Mouse (Mus musculus) MEL (cell line): ENCODE results near the gene Slc25a33.

Source experiments
- CTCF ChIP-seq, 3 experiments: IDR thresholded peaks in 2 of 3; conservative IDR thresholded peaks in 1 of 3; 2 replicates each; pipeline ENCODE4 v1.5.1; 2011 to 2012; ENCODE audit warnings: low read length in 3 of 3, low read depth in 2 of 3, mild to moderate bottlenecking in 2 of 3, improper control_type of control experiment in 1 of 3, inconsistent platforms in 1 of 3, mixed read lengths in 1 of 3, moderate library complexity in 1 of 3; ENCODE audit not compliant: control insufficient read depth in 1 of 3, insufficient read depth in 1 of 3, poor library complexity in 1 of 3, severe bottlenecking in 1 of 3
- E2F4 ChIP-seq: IDR thresholded peaks from 2 replicates; pipeline ENCODE4 v1.6.1; 2011; ENCODE audit warnings: low read depth, low read length, improper control_type of control experiment, borderline replicate concordance
- EP300 ChIP-seq, 2 experiments: IDR thresholded peaks; 2 replicates each; pipeline ENCODE4 v1.6.1; 2011; ENCODE audit warnings: improper control_type of control experiment in 2 of 2, low read length in 2 of 2, low read depth in 1 of 2, mild to moderate bottlenecking in 1 of 2
- ETS1 ChIP-seq: IDR thresholded peaks from 2 replicates; pipeline ENCODE4 v1.6.1; 2012; ENCODE audit warnings: low read depth, mild to moderate bottlenecking, inconsistent platforms, low read length, improper control_type of control experiment, moderate library complexity
- MAFK ChIP-seq: IDR thresholded peaks from 2 replicates; pipeline ENCODE4 v1.6.1; 2011; ENCODE audit warnings: low read depth, mild to moderate bottlenecking, low read length, improper control_type of control experiment, borderline replicate concordance
- POLR2A ChIP-seq, 2 experiments: IDR thresholded peaks; 2 replicates each; pipeline ENCODE4 v1.6.1; 2011 to 2012; ENCODE audit warnings: low read length in 2 of 2, mild to moderate bottlenecking in 2 of 2, control low read depth in 1 of 2, improper control_type of control experiment in 1 of 2, low read depth in 1 of 2, moderate library complexity in 1 of 2; ENCODE audit not compliant: control insufficient read depth in 1 of 2, insufficient read depth in 1 of 2, poor library complexity in 1 of 2
- POLR2AphosphoS2 ChIP-seq: IDR thresholded peaks from 2 replicates; pipeline ENCODE4 v1.6.1; 2011; ENCODE audit warnings: low read length, improper control_type of control experiment
- TAL1 ChIP-seq: IDR thresholded peaks from 2 replicates; pipeline ENCODE4 v1.6.1; 2012; ENCODE audit warnings: mild to moderate bottlenecking, inconsistent platforms, low read length, moderate library complexity, mixed read lengths
- ZNF384 ChIP-seq: IDR thresholded peaks from 2 replicates; pipeline ENCODE4 v1.6.1; 2012; ENCODE audit warnings: low read depth, mild to moderate bottlenecking, inconsistent platforms, low read length, improper control_type of control experiment

- TF ChIP-seq CTCF (IDR thresholded peaks at IDR 0.05 in 2 of 3, conservative IDR thresholded peaks at IDR 0.05 in 1 of 3; ENCODE audit: control insufficient read depth in 1 of 3, insufficient read depth in 1 of 3, low read depth in 2 of 3, low read length in 3 of 3, poor library complexity in 1 of 3, severe bottlenecking in 1 of 3), result no peak
- no peak for TF ChIP-seq EP300 (IDR thresholded peaks at IDR 0.05; ENCODE audit: low read depth in 1 of 2, low read length in 2 of 2)
- TF ChIP-seq POLR2A (IDR thresholded peaks at IDR 0.05; ENCODE audit: control insufficient read depth in 1 of 2, insufficient read depth in 1 of 2, low read depth in 1 of 2, low read length in 2 of 2, poor library complexity in 1 of 2), result no peak
- no peak for TF ChIP-seq POLR2AphosphoS2
- TF ChIP-seq MAFK, result no peak
- no peak for TF ChIP-seq E2F4
- no peak for TF ChIP-seq ZNF384
- TF ChIP-seq ETS1, result no peak
- TF ChIP-seq TAL1, result no peak
Measured at GRCm38 (mm10) chr4:149798684-149799309, 24.7 kb upstream of the Slc25a33 start.
